Mouse (Mus musculus): ENCODE measurements around the gene Sema4a.

The Sema4a gene

DNA sequence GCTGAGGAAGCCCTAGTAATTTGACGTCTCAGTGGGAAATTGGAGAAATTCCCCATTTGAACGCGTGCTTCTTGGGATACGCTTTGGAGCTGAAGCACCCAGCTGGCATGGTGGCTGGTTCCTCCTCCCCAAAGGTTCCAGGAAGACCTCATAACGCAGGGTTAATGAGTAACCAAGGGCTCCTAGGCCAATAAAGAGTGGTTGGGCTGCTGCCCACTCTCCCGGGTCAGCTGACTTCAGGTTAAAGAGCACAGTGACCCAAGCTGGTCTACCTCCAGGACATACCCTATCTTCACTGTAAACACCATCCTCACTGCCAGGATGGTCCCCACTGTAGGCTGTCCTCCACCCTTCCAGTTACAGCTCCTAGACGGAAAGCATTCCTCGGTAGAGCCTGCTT is 4.7 kb downstream of the Sema4a start:
- no peak for DNase-seq (ENCODE audit: low read depth)

DNA sequence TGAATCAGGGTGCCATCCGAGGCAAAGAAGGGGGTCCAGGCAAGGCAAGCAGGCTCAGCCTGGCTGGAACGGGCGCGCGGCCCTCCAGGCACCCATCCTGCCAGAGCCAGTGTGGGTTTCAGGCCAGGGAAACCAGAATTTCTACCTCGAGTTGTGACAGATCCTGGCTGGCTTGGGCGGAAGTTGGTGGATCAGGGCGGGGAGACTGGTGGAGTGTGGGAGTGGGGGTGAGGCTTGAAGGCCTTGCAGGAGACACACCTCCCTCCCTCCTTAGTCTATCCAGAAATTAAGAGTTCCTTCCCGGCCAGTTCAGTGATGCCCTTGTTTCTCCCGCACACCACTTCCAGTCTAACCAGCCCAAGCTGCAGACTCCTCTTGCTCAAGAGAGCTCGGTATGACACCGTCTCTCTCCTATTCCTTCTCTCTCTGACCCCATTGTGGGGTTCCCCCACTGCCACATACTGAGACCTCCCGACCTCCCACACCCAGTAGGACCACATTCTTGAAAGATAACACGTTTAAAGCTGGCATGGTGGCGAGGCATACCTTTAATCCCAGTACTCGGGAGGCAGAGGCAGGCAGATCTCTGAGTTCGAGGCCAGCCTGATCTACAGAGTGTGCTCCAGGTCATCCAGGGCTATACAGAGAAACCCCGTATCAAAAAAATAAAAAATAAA is 5.3 kb downstream of the Sema4a start:
- no peak for DNase-seq (ENCODE audit: low read depth)

DNA sequence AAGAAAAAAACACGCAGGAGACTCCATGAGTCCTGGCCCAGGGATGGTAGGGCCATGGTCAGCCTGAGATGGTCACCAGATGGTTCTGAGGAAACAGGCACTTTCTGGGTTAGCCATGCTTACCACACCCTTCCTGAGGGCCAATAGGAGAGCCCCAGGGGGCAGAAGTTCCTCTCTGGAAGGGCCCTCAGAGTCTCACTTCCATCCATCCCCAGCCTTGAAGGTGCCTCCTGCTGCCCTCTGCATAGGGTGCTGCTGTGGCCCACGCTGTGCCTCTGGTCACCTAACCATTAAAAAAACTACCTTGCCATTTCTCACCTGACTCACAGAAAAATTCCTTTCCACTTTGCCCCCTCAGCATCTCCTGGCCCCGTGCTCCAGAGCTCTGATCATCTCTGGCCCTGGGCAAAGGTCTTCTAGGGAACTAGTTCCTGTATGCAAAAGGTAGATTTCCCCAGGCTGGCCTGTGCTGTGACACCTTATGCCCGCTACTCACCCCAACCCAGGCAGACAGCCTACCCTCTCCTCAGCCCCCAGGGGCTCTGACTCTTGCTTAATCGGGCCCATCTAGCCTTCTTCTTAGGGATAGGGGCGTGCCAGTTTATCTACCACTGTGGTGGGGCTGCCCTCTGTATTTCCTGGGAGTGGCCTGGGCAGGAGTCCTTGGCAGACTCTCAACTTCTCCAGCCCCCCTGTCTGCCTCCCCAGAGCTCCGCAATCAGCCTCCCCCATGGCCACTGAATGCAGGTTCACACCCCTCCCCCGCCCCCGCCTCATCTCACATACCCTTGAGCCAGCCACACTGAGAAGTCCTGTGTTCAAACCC is 6.0 kb downstream of the Sema4a start:
- DNase-seq (ENCODE audit: low read depth) = no peak

DNA sequence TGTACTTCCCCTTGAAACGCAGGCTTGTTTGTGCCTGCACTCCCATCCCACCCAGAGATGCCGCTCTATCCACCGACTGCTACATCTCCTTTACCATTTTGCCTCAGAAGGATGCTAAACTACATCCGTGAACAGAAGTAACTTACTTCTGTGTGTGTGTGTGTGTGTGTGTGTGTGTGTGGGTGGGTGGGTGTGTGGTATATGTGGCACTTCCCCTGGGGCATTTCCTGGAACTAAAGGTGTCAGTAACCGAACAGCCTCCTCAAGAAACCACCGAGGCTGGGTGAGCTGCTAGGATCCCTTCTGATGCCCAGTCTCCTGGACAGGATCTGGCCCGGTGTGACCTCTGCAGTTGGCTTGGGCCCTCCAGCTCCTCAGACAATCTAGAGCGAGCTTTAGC is 7.0 kb downstream of the Sema4a start:
- DNase-seq (ENCODE audit: low read depth) = no peak

DNA sequence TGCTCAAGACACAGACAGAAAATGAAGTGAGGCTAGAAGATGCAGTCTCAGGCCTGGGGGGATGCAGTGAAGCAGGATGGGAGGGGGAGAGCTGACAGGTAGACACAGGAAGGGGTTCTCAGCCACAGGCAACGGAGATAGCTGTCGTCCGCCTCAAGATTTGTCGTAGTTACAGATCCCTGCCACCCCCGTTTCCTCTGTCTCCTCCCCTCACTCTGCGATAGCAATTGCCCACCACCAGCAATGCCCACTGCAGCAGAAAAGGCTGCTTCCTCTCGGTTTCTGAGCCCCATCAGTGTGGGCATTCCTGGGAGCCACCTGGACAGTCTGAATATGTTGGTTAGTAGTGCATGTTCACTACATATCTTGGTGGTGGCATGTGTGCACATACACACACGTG is 7.6 kb downstream of the Sema4a start:
- DNase-seq (ENCODE audit: low read depth) = no peak

DNA sequence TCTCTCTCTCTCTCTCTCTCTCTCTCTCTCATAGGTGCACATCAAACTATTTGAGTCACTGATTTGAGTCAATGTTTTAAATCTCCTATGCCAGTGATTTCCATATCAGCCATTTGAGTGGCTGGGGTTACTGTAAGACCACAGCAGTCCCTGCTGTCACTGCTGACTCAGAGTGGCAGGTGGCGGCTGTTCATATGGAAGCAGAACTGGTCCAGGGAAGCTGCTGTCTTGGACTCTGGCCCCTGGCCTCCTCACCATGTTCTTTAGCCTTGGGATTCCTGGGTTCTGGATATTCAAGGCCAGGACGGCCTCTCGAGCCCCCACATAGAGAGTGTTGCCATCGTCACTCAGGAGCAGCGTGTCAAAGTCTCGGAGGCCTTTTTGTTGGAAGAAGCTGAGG is 8.3 kb downstream of the Sema4a start:
- DNase-seq (ENCODE audit: low read depth) = no peak

DNA sequence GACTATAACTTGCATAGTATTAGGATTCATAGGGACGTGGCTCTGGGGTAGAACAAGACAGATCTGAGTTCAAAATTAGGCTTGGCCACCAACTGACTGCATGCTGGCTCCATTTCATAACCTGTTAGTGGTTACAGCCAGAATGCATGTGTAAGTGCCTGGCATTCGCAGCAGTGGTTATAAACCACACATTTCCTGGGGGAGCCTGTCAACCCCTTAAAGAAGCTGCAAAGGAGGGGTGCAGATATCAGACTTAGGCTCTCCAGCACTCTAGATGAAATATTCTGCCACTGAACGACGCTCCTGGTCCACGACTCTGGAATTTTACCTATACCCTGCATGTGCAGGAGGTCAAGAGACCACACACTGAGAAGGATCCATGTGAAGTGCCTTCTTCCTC is 8.7 kb downstream of the Sema4a start:
- no peak for DNase-seq (ENCODE audit: low read depth)

DNA sequence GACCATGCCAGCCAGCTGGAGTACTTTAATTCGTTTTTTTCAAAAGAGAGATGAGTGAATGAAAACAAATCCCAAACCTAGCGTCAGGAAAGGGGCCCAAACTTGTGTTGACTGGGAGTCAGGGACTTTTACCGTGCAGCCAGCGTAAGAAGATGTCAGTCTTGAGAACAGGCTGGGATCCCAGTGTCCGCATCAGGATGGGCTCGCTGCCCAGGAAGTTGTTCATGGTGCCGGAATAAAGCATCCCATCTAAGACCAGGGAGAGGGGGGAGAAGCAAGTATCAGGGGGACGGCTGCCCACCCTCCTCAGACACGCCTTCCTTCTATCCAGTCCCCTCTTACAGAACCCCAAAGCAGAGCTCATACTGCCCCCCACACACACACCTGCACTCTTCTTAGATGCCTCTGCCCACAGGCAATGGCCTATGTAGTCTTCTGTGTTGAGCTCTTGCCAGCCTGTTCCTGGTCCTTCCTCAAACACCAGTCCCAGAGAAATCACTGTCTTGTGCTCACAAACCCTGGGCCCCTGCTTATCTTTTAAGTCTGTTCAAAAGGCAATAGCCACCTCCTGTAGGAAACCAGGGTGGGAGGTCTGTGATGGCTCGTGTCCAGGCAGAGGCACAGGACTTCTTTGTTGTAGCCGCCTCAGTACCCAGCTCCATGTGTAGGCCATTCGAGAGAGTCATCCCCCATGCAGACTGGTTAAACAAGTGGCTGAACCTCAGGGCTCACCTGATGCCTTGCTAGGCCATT is 10.4 kb downstream of the Sema4a start:
- DNase-seq (ENCODE audit: low read depth) = no peak

DNA sequence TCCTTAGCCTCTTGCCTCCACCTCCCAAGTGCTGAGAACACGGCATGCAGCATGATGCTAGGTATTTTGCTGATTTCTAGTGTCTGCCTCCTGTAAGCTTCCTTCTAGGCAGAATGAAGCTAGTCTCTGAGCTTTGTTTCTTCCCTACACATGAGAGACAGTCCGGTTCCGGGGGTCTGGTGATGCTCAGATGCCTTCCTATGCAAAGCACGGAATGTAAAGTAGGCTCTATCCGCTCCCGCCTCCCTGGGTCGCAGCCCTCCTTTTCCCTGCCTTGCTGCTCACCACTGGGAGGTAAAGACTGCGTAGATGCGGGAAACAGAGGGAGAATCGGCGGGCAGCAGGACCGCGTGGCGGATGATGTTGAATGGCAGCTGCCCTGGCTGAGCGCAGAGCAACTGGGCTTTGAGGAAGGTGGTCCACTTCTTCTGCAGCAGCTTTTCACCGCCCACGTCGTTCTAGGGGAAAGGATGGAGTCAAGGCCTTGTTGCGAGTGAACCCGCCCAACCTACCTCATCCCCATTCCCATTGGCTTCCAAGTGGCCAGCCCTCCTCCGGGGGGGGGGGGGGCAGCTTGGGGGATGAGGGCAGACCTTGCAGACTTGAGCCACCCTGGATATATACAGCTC is 11.5 kb downstream of the Sema4a start:
- DNase-seq (ENCODE audit: low read depth) = no peak

DNA sequence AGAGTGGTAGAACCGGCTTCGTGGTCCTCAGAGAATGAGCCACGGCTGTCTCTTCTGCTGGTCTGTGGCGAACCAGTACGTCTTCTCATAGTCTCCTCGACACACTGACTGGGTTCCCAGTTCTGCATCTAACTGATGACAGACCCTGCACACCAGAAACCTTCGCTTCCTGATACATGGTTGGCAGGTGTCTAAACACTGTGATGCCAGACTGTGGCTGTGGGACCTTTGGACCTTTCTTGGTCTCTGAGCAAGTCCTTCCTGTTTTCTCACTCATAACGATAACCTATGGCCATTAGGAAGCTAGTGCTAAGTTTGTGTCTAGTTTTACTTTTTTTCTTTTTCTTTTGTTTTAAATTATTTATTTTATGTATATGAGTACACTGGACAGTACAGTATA is 12.5 kb downstream of the Sema4a start:
- DNase-seq (ENCODE audit: low read depth) = no peak

DNA sequence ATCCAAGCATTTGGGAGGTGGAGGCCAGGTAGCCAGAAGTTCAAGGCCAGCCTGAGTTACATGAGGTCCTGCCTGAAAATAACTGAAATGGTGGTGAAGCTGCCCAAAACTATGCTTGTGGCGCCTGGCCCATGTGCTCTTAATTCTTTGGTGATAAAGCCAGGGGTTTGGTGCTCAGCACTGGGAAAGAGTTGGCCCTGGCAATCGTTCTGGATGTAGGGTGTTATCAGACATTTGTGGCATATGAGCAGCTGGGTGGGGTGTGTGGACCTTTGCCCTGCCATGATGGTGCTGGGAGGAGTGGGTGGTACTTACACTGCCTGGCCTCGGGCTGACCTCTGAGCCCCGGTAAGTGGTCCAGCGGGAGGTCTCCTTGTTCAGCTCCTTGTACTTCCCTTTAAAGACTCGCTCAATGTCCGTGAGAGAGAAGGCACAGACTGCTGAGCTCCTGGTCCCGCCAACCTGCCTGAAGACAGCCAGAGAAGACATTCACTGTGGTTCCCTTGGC is 13.3 kb downstream of the Sema4a start:
- no peak for DNase-seq (ENCODE audit: low read depth)

DNA sequence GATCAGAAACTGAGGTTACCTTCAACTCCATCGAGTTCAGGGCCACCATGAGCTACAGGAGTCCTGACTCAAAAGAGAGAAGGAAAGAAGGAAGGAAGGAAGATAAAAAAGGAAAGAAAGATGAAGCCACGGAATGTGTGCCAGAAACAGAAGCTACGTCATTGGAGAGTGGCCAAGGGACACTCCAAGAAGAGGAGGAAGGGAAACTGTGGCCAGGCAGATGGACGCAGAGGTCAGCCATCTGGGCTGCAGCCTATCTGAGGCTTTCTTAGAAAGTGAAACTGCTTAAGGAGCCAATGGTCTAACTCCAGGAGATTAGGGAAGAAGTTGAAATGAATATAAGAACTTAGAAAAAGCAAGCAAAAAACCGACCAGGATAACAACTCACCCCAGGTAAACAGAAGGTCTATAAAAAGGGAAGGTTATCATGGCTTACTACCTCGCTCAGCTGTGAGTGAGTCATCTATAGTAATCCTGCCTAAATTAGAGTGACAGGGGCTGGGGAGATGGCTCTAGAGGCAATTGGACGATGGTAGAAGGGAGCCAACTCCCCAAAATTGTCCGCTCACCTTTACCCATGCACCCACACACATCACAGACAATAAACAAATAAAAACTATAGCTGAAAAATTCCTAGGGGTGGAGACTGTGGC is 14.4 kb downstream of the Sema4a start:
- peak; percentile 55 for DNase-seq (ENCODE audit: low read depth)

DNA sequence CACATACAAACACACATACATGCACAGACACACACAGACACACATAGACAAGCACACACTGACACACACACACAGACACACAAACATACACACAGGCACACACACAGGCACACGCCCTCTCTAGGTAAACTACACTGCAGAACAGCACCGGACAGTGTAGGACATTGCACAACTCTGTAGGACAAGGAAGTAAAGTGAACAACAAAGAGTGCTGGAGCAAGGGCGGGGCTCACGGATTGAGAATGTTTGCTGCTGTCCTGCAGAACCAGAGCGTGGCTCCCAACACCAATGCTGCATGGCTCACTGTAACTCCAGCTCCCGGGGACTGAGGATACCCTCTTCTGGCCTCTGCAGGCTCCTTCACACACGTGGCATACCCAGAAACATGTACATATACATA is 18.1 kb downstream of the Sema4a start:
- DNase-seq (ENCODE audit: low read depth) = peak; percentile 24

DNA sequence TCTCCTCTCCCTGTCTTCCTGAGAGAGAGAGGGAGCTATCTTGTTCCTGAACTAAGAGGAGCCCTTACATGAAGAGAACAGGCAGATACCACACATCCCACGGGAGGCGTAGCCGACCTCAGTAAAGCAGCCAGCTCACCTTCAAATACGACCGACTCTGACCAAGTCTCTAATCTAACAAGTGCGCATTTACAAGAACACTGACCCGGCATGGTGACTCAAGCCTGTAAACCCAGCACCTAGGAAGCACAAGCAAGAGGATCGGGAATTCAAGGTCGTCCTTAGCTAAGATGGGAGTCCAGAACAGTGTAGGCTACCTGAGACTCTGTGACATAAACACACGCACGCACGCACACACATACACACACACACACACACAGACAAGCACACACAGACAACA is 18.5 kb downstream of the Sema4a start:
- no peak for DNase-seq (ENCODE audit: low read depth)

DNA sequence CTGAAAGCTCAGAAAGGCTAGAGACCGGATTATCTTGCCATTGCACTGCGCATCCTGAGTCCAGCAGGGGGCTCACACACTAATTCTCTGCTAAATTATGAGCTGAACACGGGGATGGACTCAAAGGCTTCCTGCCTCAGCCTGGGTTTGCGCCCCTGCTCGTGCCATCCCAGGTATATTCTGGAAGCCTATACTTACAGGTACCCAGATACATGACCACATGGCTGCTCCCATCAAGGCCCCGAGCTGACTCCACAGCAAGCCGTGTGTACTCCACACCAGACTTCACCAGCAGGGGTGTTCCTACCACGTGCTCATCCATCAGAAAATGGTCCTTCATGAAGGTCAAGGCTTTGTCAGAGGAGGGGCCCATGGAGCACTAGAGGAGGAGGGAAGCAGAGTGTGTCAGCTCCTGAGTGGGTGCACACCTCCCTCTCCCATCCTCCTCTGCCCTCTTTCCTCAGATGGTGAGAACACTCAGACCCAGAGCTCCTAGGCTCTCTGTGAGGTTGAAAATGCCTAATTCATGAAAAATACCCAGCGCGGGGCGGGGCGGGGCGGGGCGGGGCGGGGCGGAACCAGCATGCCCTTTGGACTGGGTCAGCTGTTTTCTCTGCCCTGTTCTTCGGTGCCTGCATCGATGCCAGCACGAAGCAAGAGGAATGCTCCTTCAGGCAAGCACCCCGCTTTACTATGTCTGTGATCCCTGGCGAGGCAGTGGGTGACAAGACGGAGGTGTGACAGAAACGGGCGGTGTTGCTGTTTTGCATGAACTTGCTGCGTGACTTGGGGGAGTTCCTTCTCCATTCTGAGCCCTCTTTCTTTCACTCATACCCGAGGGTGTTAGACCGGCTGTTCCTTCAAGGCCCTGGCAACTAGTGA is 20.2 kb downstream of the Sema4a start:
- peak; percentile 75 for DNase-seq (ENCODE audit: low read depth)

DNA sequence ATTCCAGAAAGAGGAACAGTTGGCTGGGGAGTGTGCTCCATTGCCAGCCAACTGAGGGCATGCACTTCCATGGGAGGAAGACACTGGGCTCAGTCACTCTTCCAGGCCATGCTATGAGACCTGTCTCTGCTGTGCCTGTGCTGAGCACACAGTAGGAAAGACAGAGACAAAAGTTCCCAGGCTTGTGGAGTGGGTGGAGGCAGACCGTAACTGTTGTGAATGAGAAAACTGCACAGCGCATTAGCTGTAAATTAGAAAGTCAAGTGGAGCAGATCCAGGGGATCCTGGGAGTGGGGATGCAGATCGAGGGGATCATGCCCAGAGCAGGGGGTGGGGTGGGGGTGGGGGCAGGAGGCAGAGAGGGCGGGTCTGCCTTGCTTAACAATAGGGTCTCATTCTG is 21.4 kb downstream of the Sema4a start:
- DNase-seq (ENCODE audit: low read depth) = no peak

DNA sequence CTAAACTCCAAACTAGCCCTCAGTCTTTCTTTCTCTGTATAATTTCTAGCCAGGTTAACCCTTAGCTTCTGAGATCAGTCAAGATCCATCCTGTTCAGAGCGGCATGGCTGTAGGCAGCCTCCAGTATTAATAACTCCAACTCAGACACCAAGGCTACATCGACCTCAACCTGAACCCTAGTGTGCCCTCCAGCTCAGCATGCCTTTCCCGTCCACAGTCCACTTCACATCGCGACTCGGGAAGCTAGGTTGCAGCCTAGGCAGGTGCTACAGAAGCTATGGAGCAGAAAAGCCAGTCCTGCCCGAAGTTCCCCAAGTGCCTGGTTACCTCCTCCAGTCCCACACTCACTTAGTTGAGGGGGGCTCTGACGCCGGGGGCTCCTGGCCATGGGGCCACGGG is 23.5 kb downstream of the Sema4a start:
- no peak for DNase-seq (ENCODE audit: low read depth)

DNA sequence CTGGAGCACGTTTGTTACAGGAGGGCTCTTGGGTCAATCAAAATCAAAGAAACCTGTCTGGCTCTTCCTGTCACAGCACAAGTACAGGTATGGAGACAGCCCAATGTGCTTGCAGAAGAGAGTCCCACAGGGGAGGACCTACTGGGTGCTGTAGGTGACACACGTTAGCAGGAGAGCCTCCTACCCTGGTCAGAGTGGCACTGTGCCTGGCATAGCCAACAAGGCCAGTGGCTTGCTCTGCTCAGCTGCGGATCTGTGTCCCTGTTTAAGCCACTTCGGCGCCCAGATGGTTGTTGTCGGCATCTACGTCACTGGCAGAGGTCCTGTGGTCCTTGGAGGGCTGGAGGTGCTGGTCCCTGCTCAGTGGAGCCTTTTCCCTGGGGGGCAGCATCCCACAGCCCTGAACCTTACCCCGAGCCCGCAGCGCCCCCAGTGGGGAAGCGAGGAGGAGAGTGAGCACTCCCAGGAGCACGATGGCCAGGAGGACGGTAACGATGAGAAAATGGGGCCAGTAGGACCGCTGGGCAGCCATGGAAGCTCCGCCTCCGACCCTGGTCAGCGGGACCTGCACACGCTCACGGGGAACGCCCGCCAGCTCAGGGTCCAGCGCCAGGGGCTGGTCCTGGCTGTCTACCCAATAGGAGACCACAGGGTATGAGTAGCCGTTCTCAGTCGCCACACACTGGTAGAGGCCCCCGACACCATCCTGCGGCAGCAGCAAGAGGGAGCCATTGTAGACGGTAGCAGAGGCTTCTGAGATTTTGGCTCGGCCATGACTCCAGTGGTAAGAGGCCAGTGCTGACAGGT is 24.4 kb downstream of the Sema4a start:
- DNase-seq (ENCODE audit: low read depth) = peak; percentile 57

DNA sequence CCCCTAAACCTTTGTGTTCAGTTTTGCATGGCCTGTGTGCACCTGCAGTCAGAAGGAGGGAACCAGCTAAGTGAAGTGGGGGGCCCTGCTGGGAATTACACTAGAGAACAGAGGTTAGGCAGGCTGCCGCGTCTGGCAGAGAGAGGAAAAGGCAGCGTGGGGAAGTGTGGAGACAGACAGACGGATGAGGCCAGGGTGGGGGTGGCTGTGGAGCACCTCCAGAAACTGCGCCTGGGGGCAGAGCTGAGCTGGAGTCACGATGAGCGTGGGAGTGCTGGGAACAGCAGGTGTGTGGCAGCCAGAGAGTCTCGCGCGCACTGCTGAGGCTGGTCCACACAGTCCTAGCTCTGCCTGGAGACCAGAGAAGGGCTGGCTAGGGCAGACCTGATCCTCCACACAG is 25.5 kb downstream of the Sema4a start:
- no peak for DNase-seq (ENCODE audit: low read depth)

DNA sequence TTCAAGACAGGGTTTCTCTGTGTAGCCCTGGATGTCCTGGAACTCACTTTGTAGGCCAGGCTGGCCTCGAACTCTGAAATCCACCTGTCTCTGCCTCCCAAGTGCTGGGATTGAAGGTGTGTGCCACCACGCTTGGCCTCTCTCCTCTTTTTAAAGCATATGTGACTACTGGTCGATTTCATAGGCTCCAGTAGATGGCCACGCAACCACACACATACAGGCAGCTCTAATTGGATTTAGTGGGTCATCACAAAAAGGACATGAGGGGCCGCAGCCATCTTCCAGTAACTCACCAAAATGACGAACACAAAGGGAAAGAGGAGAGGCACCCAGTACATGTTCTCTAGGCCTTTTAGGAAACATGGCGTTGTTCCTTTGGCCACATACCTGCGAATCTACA is 32.3 kb downstream of the Sema4a start:
- peak; percentile 35 for DNase-seq (ENCODE audit: low read depth)

Measured in NIH3T3 (cell line).